Mouse (Mus musculus) ovary, adult 10 weeks (tissue): ENCODE measurements around the gene Rnf167. TPM values are rescaled to one million over a fixed set of nuclear protein-coding genes. Genes with fewer than 3 reads are reported as not detected.

ENCODE experiments used
- polyA plus RNA-seq: library from polyadenylated mRNA; stranded (reverse); fragments of 350-450 nt; fragmentation: Illumina TruSeq; extraction: RNeasy Lipid Tissue Mini Kit (QIAGEN cat#74804); gene quantifications from one replicate; pipeline ENCODE4 v1.2.3, GENCODE M21; 2014

Rnf167 gene
- polyA plus RNA-seq = 35.7 TPM

GRCm38 (mm10) chr11:70646691-70647650 lies at the start of gene Rnf167, which contains the start of gene Slc25a11:
TSS of gene Rnf167 (plus strand) at chr11:70647235.
TSS of gene Slc25a11 (minus strand) at chr11:70647479.

DNA sequence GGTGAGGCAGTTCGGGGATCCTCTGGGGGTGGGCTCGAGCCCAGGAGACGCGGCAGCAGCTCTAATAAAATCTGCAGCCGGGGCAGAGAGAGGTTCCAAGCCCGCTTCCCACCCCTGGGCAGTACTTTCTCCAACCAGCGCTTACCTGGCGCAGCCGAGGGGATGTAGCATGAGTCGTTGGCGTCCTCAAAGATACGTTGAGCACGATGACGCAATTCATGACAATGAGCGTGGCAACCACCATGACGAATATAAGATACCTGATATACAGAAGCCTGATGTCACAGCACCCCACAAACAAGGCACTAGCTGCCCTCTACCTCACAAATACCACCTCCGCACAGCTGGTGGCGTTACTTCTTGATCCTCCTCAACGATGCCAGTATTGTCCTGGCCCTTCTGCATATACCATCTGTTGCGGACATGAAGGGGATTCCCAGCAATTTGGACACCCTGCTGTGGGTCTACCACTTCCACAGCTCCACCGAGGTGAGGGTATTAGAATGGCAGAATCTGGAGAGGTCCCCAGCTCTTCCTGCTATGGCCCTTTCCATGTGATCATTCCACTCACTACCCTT lies 31.4 kb upstream of the Rnf167 start, which contains the start of gene 4930544D05Rik:
Gene 4930544D05Rik, plus strand, starts transcription at position 333 of the 578 bp plus-strand sequence.

GRCm38 (mm10) chr11:70619101-70619500 lies 27.9 kb upstream of the Rnf167 start, which contains the start of gene Chrne:
TSS of gene Chrne (minus strand) at chr11:70619216.

DNA sequence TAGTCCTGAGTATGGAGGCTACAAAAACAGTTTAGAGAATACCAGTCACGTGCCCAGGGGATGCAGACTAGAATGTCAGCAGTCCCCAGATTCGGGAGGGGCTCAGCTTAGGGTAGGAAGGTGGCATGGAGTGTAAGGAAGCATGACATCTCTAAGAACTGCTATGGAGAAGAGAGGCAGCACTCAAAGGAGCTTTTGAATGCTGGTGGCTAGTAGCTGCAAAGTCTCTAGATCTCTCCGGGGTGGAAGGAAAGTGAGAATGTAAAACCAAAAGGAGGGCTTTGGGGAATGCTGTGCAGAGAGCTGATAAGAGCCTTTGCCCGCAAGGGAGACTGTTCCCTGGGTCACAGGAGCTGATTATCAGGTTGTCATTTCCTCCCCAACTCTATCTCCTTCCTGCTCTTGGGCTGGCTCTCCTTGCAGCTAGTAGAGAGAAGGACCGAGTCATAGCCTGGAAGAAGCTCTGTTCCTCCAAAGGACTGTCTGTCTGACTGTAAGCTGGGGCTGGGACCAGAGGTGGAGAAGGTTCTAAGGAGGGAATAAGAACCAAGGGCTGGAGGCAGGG lies 8.2 kb upstream of the Rnf167 start, which contains the start of gene Gp1ba:
Gene Gp1ba, plus strand, starts transcription at position 409 of the 565 bp plus-strand sequence.

DNA sequence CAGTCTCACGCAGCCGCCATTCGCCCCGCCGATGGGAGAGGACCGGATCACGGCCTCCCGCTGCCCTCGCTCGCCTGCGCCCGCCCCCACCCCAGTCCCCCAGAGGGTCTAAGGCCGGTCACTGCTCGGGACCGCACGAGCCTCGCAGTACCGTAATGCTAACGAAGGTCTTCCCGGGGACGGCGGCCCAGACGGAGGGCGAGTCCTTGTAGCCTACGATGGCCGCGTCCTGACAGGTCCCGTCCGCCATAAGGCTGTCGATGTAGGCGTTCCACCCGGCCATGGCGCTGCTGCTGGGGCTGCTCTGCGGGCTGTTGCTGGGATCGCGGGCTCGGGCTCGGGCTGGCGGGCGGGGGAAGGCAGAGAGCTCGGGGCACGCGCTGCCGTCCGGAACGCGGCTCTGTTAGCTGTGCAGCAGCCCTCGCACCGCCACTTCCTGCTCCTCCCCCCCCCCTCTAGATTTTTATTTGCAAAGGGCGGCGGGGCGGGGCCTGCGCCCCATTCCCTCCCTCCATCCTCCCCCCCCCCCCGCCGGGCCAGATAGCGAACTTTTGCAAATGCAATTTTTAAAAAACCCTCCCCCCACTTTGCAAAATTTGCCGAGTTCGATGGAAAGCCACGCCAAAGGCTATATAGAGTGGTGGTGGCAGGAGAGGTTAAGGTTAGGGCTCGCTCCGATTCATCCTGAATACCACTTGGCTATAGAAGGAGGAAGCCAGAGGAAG lies 7.3 kb downstream of the Rnf167 start, which contains the start of gene Pfn1:
Gene Pfn1, minus strand, starts transcription at position 447 of the 725 bp plus-strand sequence.

GRCm38 (mm10) chr11:70656964-70657363 lies 9.9 kb downstream of the Rnf167 start, which contains the start of gene Eno3:
TSS of gene Eno3 (plus strand) at chr11:70657202.

GRCm38 (mm10) chr11:70668771-70669505 lies 21.9 kb downstream of the Rnf167 start, which contains the start of gene Spag7:
TSS of gene Spag7 (minus strand) at chr11:70669416.

DNA sequence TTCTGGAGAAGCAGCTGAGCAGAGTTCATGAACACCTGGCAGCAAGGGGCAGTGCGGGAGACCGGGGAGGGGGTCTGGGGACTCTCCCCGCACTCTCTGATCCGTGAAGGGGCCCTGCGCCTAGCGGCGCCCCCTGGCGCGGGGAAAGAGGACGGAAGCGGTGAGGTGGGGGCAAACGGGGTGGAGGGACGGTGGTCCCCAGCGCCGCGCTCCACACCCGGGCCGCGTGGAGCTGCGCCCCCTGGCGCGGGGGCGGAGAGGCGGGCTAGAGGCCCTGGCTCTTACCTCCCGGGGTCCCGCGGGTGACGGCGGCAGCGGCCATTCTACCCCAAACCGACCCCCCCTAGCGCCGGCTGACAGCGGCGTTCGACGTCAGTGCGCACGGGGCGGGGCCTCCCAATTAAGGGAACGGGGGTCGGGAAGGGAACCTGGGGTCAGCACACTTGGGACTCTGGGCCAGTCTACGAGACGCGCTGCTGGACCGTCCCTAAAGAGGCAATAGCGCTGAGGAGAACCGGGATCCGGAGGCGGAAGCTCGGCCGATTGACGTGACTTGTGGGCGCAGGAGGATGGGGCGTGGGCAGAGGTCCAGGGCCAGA lies 40.7 kb downstream of the Rnf167 start, which contains the start of gene Camta2:
Gene Camta2, minus strand, starts transcription at position 505 of the 599 bp plus-strand sequence.

DNA sequence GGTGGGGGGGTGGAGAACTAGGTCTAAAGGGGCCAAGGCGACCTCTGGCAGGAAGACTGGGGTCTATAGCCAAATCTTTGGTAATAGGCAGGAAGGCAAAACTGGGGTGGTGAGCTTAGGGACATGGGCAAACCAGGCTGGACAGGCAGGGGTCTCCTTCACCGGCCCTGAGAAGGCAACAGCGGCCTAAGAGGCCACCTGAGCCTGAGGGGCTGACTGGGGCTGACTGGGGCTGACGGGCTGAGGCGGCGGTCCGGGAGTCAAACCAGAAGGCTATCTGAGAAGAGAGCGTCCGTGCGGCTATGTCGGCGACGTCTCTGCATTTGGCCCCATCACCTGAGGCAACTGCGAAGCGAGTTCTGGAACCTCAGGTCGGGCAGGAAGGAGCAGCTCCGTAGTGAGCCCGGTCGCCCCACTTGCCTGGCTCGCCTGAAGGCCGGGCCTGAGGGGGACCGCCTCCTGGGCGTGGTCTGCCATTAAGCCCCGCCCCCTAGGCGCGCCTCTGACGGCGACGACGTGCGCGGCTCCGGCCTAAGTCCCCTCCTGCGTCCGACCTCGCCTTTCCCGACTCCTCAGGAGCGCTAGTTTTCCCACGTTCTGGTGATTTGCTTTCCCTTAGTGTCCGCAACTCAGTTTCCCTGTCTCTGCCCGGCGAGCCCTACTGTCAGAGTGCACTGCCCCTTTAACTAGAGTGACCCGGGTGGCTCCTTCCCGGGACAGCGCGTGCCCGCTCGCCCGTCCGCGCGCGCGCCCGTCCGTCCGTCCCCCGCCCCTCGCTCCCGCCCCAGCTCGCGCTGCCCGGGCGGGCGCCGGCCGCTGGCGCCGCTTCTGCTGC lies 52.9 kb downstream of the Rnf167 start, which contains the start of the genes Inca1 and Kif1c:
Gene Inca1, minus strand, starts transcription at position 434 of the 835 bp plus-strand sequence.
Gene Kif1c, plus strand, starts transcription at position 827 of the 835 bp plus-strand sequence.

Other genes with a start within 250 kb of the Rnf167 start
- gene Pelp1, start 237.2 kb upstream of the Rnf167 start, polyA plus RNA-seq = 21.0 TPM
- 0.91 TPM for gene Arrb2, start 214.6 kb upstream of the Rnf167 start, polyA plus RNA-seq
- gene Med11, start 195.3 kb upstream of the Rnf167 start, polyA plus RNA-seq = 7.2 TPM
- 0.31 TPM for gene Zmynd15, start 187.8 kb upstream of the Rnf167 start, polyA plus RNA-seq
- gene Cxcl16, start 187.3 kb upstream of the Rnf167 start, polyA plus RNA-seq = 14.6 TPM
- gene Tm4sf5, start 142.0 kb upstream of the Rnf167 start, polyA plus RNA-seq = 2.7 TPM
- not detected for gene Vmo1, start 132.6 kb upstream of the Rnf167 start, polyA plus RNA-seq
- not detected for gene Gltpd2, start 128.0 kb upstream of the Rnf167 start, polyA plus RNA-seq
- 22.0 TPM for gene Psmb6, start 121.9 kb upstream of the Rnf167 start, polyA plus RNA-seq
- not detected for gene Gm40193, start 114.3 kb upstream of the Rnf167 start, polyA plus RNA-seq
- 1.7 TPM for gene Pld2, start 107.2 kb upstream of the Rnf167 start, polyA plus RNA-seq
- gene Mink1, start 84.4 kb upstream of the Rnf167 start, polyA plus RNA-seq = 1.8 TPM
- not detected for gene 4930544D05Rik, start 31.4 kb upstream of the Rnf167 start, polyA plus RNA-seq
- not detected for gene Chrne, start 28.0 kb upstream of the Rnf167 start, polyA plus RNA-seq
- not detected for gene Gp1ba, start 8.1 kb upstream of the Rnf167 start, polyA plus RNA-seq
- 18.4 TPM for gene Slc25a11, start 244 bp downstream of the Rnf167 start, polyA plus RNA-seq
- gene Pfn1, start 7.4 kb downstream of the Rnf167 start, polyA plus RNA-seq = 72.0 TPM
- not detected for gene Eno3, start 10.0 kb downstream of the Rnf167 start, polyA plus RNA-seq
- gene Spag7, start 22.2 kb downstream of the Rnf167 start, polyA plus RNA-seq = 26.6 TPM
- gene Camta2, start 40.9 kb downstream of the Rnf167 start, polyA plus RNA-seq = 0.48 TPM
- gene Inca1, start 52.9 kb downstream of the Rnf167 start, polyA plus RNA-seq = 0.46 TPM
- 10.3 TPM for gene Kif1c, start 53.3 kb downstream of the Rnf167 start, polyA plus RNA-seq
- gene Zfp3, start 117.0 kb downstream of the Rnf167 start, polyA plus RNA-seq = 4.5 TPM
- not detected for gene Scimp, start 165.4 kb downstream of the Rnf167 start, polyA plus RNA-seq
- gene Rabep1, start 197.5 kb downstream of the Rnf167 start, polyA plus RNA-seq = 120 TPM